Mouse (Mus musculus) bone marrow, adult 2 months (tissue): ENCODE measurements around the gene Tbc1d7.

Source experiments
- CTCF ChIP-seq: fragments of 200-500 bp; IDR thresholded peaks from 2 replicates; pipeline ENCODE4 v1.5.1; 2011; ENCODE audit warnings: low read length, control low read depth; ENCODE audit not compliant: control insufficient read depth, insufficient read depth
- POLR2A ChIP-seq: fragments of 200-500 bp; IDR thresholded peaks from 2 replicates; pipeline ENCODE4 v1.6.1; 2011; ENCODE audit warnings: low read depth, mild to moderate bottlenecking, control low read depth, low read length, borderline replicate concordance; ENCODE audit not compliant: control insufficient read depth

DNA sequence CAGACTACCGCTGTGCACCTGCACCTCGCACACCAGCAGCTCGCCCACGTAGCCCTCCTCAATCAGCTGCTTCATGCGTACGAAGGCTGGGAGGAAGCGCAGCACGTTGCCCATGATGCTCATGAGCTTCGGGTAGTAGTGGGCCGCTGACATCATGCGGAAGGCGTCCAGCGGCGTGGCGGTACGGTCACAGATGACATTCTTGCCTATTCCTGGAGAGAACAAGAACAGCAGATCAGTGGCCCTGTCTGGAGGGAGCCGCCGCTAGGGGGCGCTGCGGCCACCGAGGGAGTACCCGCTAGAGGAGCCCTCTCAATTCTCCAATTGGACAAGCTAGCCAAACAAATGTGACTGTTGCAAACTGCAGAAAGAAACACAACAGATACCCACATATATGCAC is 29.7 kb upstream of the Tbc1d7 start:
- TF ChIP-seq CTCF, result peak; percentile 67
- no peak for TF ChIP-seq POLR2A
